Comparison of ENCODE assay signal across 9 mouse cellular contexts in genomic region chr2:179307286-179307931, GRCm38 (mm10).
DNase-seq lines count a peak whose midpoint lies in the region; ATAC-seq lines count a peak whose summit lies in the region.
"Had no signal": no experiment of that assay in that cellular context is flagged by ENCODE, and none has a peak within 500 bp of the region (broad histone marks: within the 10 kb centered on the region; RNA-seq: fewer than 3 reads in every experiment).

No protein-coding gene starts in this region.

- 0 out of 2 replicates have a peak, but pooled peaks cover 4% of the 10 kb centered on the region for H3K27me3 ChIP-seq in forebrain, embryonic 13.5 days
- peaks cover 77% of the 10 kb centered on the region for H3K27me3 ChIP-seq in midbrain, embryonic 10.5 days (ENCODE audit: low read depth, poor library complexity, severe bottlenecking)
- H3K27me3 ChIP-seq in intestine, embryonic 16.5 days (replicated peaks; ENCODE audit: control insufficient read depth, insufficient read depth, low read length), result no peaks in the 10 kb centered on the region

- H3K4me3 ChIP-seq in forebrain, embryonic 13.5 days, result no peak overlapping the region
- peak overlapping the region; percentile 27 for H3K4me3 ChIP-seq in midbrain, embryonic 10.5 days
- no peak overlapping the region for H3K4me3 ChIP-seq in intestine, embryonic 16.5 days (ENCODE audit: low read length)
- H3K4me3 ChIP-seq: limb, embryonic 13.5 days had no signal

- no peaks in the 10 kb centered on the region for H3K9me3 ChIP-seq in forebrain, embryonic 13.5 days (replicated peaks)
- no peaks in the 10 kb centered on the region for H3K9me3 ChIP-seq in midbrain, embryonic 10.5 days (replicated peaks)
- no peaks in the 10 kb centered on the region for H3K9me3 ChIP-seq in intestine, embryonic 16.5 days (ENCODE audit: control insufficient read depth, low read length)
- H3K9me3 ChIP-seq: limb, embryonic 13.5 days had no signal

- no peak overlapping the region for H3K9ac ChIP-seq in forebrain, embryonic 13.5 days
- no peak overlapping the region for H3K9ac ChIP-seq in intestine, embryonic 16.5 days (ENCODE audit: low read depth, low read length)
- H3K9ac ChIP-seq: limb, embryonic 13.5 days had no signal

- peak; percentile 91 for ATAC-seq in forebrain, embryonic 13.5 days
- no peak; the same call in 1 of the 2 replicates for ATAC-seq in intestine, embryonic 16.5 days

- DNase-seq in heart, adult 11 months, result peak; percentile 91
- no peak for DNase-seq in heart, postnatal 4 days
- DNase-seq in R1 (ENCODE audit: low read depth, low spot score) (peak; percentile 65), adipocyte (ENCODE audit: low spot score) (no peak)
- peak; percentile 71 for DNase-seq in midbrain, embryonic 10.5 days (ENCODE audit: low spot score)
- no peak for DNase-seq in urinary bladder, postnatal 25 days (ENCODE audit: low spot score)

- H3K27ac ChIP-seq in forebrain, embryonic 13.5 days, result peak overlapping the region; percentile 49
- peak overlapping the region; percentile 65 for H3K27ac ChIP-seq in midbrain, embryonic 10.5 days (replicated peaks)
- no peak overlapping the region for H3K27ac ChIP-seq in intestine, embryonic 16.5 days (ENCODE audit: low read length)
- H3K27ac ChIP-seq: limb, embryonic 13.5 days had no signal

- WGBS in forebrain, embryonic 13.5 days, result 4% methylated on average over 11 of the region's 11 CpGs
- WGBS in midbrain, embryonic 10.5 days, result 3% methylated on average over 11 of the region's 11 CpGs
- WGBS in intestine, embryonic 16.5 days, result 24% methylated on average over 11 of the region's 11 CpGs

- H3K4me2 ChIP-seq in forebrain, embryonic 13.5 days, result no peak overlapping the region
- H3K4me2 ChIP-seq in intestine, embryonic 16.5 days (ENCODE audit: low read depth, low read length), result no peak overlapping the region
- H3K4me2 ChIP-seq: limb, embryonic 13.5 days had no signal

- H3K4me1 ChIP-seq in forebrain, embryonic 13.5 days, result peaks cover 20% of the 10 kb centered on the region
- H3K4me1 ChIP-seq in midbrain, embryonic 10.5 days, result peaks cover 49% of the 10 kb centered on the region
- 0 out of 2 replicates have a peak, but pooled peaks cover 4% of the 10 kb centered on the region for H3K4me1 ChIP-seq in intestine, embryonic 16.5 days (ENCODE audit: control insufficient read depth, insufficient read depth, low read length)

- no peaks in the 10 kb centered on the region for H3K36me3 ChIP-seq in forebrain, embryonic 13.5 days (ENCODE audit: poor library complexity, severe bottlenecking)
- H3K36me3 ChIP-seq in midbrain, embryonic 10.5 days, result no peaks in the 10 kb centered on the region
- no peaks in the 10 kb centered on the region for H3K36me3 ChIP-seq in intestine, embryonic 16.5 days (ENCODE audit: control insufficient read depth, insufficient read depth, low read length)
- H3K36me3 ChIP-seq: limb, embryonic 13.5 days had no signal

Comparison
In these comparisons a context has a peak if more than half of its experiments do, and no peak if none do; other contexts are left out.
1. DNase-seq: peak in heart, adult 11 months (single experiment), R1 (single experiment) and midbrain, embryonic 10.5 days (single experiment); none in heart, postnatal 4 days (single experiment), urinary bladder, postnatal 25 days (single experiment) and adipocyte (single experiment).